Mouse (Mus musculus) embryonic facial prominence, embryonic 11.5 days (tissue): ENCODE results near the gene Sec24b. TPM values are rescaled to one million over a fixed set of nuclear protein-coding genes. Genes with fewer than 3 reads are reported as not detected.

Source experiments
- ATAC-seq: fragments of 200-750 bp; cut with Nextera tagmentation; replicated peaks from 2 replicates; pipeline ENCODE4 v1.8.0; 2017; ENCODE audit warnings: low read depth; ENCODE audit not compliant: insufficient number of reproducible peaks, low FRiP score, low TSS enrichment
- DNase-seq: peaks from one replicate; pipeline ENCODE4 v3.0.0-alpha.2; 2015; ENCODE audit warnings: low spot score
- H3K27ac ChIP-seq: fragments of 300-500 bp; sonication (generic); replicated peaks from 2 replicates; pipeline ENCODE4 v1.5.1; 2014; ENCODE audit warnings: mild to moderate bottlenecking, low read depth, low read length, control low read depth
- H3K27me3 ChIP-seq: fragments of 300-500 bp; sonication (generic); 2 replicates; pipeline ENCODE4 v1.6.1; 2014; ENCODE audit warnings: mild to moderate bottlenecking, low read length, moderate library complexity, mixed read lengths; ENCODE audit not compliant: control insufficient read depth, insufficient read depth
- H3K36me3 ChIP-seq: fragments of 300-500 bp; sonication (generic); replicated peaks from 2 replicates; pipeline ENCODE4 v1.6.1; 2014; ENCODE audit warnings: low read depth, mild to moderate bottlenecking, low read length, moderate library complexity, mixed read lengths; ENCODE audit not compliant: control insufficient read depth, insufficient read depth
- H3K4me1 ChIP-seq: fragments of 300-500 bp; sonication (generic); 2 replicates; pipeline ENCODE4 v1.6.1; 2014; ENCODE audit warnings: low read length, mixed read lengths; ENCODE audit not compliant: control insufficient read depth, insufficient read depth
- H3K4me2 ChIP-seq: fragments of 300-500 bp; sonication (generic); 2 replicates; pipeline ENCODE4 v1.6.1; 2014; ENCODE audit warnings: low read depth, mild to moderate bottlenecking, control low read depth, low read length, moderate library complexity
- H3K4me3 ChIP-seq: fragments of 300-500 bp; sonication (generic); 2 replicates; pipeline ENCODE4 v1.5.1; 2014; ENCODE audit warnings: low read depth, low read length, control low read depth
- H3K9ac ChIP-seq: fragments of 300-500 bp; sonication (generic); replicated peaks from 2 replicates; pipeline ENCODE4 v1.6.1; 2014; ENCODE audit warnings: mild to moderate bottlenecking, control low read depth, low read length
- H3K9me3 ChIP-seq: fragments of 300-500 bp; sonication (generic); replicated peaks from 2 replicates; pipeline ENCODE4 v1.6.1; 2016; ENCODE audit warnings: mild to moderate bottlenecking, low read length, inconsistent platforms, mixed read lengths; ENCODE audit not compliant: control insufficient read depth
- WGBS: fragments of 180-500 bp; shearing (Covaris S2); extraction: QIAGEN DNeasy Blood & Tissue Kit; methylation state at CpG from one replicate; pipeline ENCODE4 v1.1.7; 2014; 5-methylcytosine and 5-hydroxymethylcytosine counted together
- polyA plus RNA-seq: library from polyadenylated mRNA; unstranded; fragments of >200 nt; fragmentation: Nextera tagmentation; extraction: Ambion mirVana; gene quantifications from 2 replicates; pipeline ENCODE4 v1.2.1, GENCODE M21; 2014

The Sec24b gene
- polyA plus RNA-seq, 1 experiment from 2014 or later, result 24.8 TPM

GRCm38 (mm10) chr3:129969432-129970395, 91.6 kb downstream of the Sec24b start, which contains the start of gene Mcub:
Mcub (minus strand) TSS chr3:129970206.
- peak within 1 kb of the TSS; percentile 37 for H3K9ac ChIP-seq
- WGBS, result under 1% methylated on average over 55 of the region's 63 CpGs
- DNase-seq (peak; percentile 58), ATAC-seq (peak; percentile 70)
- H3K27me3 ChIP-seq, result peaks cover 14% of the 10 kb centered on the region
- H3K36me3 ChIP-seq, result no peaks in the 10 kb centered on the region
- no peaks in the 10 kb centered on the region for H3K9me3 ChIP-seq
- H3K4me2 ChIP-seq, result peak within 1 kb of the TSS; percentile 100
- peaks cover 5% of the 10 kb centered on the region; the same call in 1 of the 2 replicates for H3K4me1 ChIP-seq
- peak within 1 kb of the TSS; percentile 54 for H3K4me3 ChIP-seq
- no peak within 1 kb of the TSS for H3K27ac ChIP-seq

GRCm38 (mm10) chr3:129969031-129969430, 92.3 kb downstream of the Sec24b start:
- WGBS, result 31% methylated on average over 10 of the region's 10 CpGs
- Histone ChIP-seq H3K9me3 (no peaks in the 10 kb centered on the region), H3K4me2 (peak overlapping the region; percentile 100), H3K4me3 (peak overlapping the region; percentile 54), H3K27me3 (peaks cover 14% of the 10 kb centered on the region), H3K36me3 (no peaks in the 10 kb centered on the region), H3K9ac (no peak overlapping the region), H3K27ac (no peak overlapping the region), H3K4me1 (peaks cover 5% of the 10 kb centered on the region; the same call in 1 of the 2 replicates)
- DNase-seq (no peak), ATAC-seq (no peak)

- Histone ChIP-seq H3K36me3 (no peaks in the 10 kb centered on the region), H3K27me3 (peaks cover 14% of the 10 kb centered on the region), H3K27ac (no peak overlapping the region), H3K9ac (no peak overlapping the region), H3K4me1 (peaks cover 5% of the 10 kb centered on the region; the same call in 1 of the 2 replicates), H3K9me3 (no peaks in the 10 kb centered on the region), H3K4me3 (no peak overlapping the region), H3K4me2 (no peak overlapping the region)
- WGBS, result 85% methylated on average over 9 of the region's 9 CpGs
- DNase-seq (no peak), ATAC-seq (no peak)
Measured at GRCm38 (mm10) chr3:129967874-129968273, 93.5 kb downstream of the Sec24b start.

- WGBS, result 94% methylated on average over 8 of the region's 8 CpGs
- peaks cover 12% of the 10 kb centered on the region for H3K27me3 ChIP-seq
- no peak overlapping the region for H3K9ac ChIP-seq
- no peaks in the 10 kb centered on the region for H3K9me3 ChIP-seq
- DNase-seq (no peak), ATAC-seq (no peak)
- no peak overlapping the region for H3K4me2 ChIP-seq
- no peak overlapping the region for H3K27ac ChIP-seq
- no peaks in the 10 kb centered on the region for H3K4me1 ChIP-seq
- no peak overlapping the region for H3K4me3 ChIP-seq
- H3K36me3 ChIP-seq, result no peaks in the 10 kb centered on the region
Measured at GRCm38 (mm10) chr3:129964681-129965080, 96.7 kb downstream of the Sec24b start.

DNA sequence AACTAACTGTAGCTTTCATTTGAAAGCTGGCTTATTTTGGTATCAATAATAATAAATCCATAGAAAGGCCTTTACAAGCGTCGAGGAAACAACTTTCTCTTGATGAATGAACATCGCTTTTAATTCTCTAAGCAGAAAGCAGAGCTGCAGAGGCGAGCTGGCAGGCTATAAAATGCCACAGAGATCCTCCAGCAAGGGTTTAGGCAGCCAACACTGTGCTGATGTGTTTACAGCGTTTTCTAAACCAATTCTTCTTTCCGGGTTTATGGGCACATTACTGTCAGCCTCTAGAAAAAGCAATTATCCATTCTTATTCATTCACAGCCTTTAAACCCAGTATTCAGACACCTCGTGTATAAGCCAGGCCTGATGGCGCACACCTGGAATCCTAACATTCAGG, 98.8 kb downstream of the Sec24b start:
- no peaks in the 10 kb centered on the region for H3K27me3 ChIP-seq
- no peak overlapping the region for H3K27ac ChIP-seq
- H3K4me1 ChIP-seq, result no peaks in the 10 kb centered on the region
- H3K36me3 ChIP-seq, result no peaks in the 10 kb centered on the region
- DNase-seq (no peak), ATAC-seq (no peak)
- no peak overlapping the region for H3K9ac ChIP-seq
- WGBS, result 78% methylated on average over 8 of the region's 8 CpGs
- H3K4me3 ChIP-seq, result no peak overlapping the region
- no peak overlapping the region for H3K4me2 ChIP-seq
- no peaks in the 10 kb centered on the region for H3K9me3 ChIP-seq

- DNase-seq (no peak), ATAC-seq (no peak)
- WGBS, result 87% methylated on average over 4 of the region's 4 CpGs
- Histone ChIP-seq H3K4me2 (no peak overlapping the region), H3K9ac (no peak overlapping the region), H3K4me3 (no peak overlapping the region), H3K4me1 (no peaks in the 10 kb centered on the region), H3K9me3 (no peaks in the 10 kb centered on the region), H3K36me3 (no peaks in the 10 kb centered on the region), H3K27me3 (no peaks in the 10 kb centered on the region), H3K27ac (no peak overlapping the region)
Measured at GRCm38 (mm10) chr3:129953296-129953695, 108.1 kb downstream of the Sec24b start.

DNA sequence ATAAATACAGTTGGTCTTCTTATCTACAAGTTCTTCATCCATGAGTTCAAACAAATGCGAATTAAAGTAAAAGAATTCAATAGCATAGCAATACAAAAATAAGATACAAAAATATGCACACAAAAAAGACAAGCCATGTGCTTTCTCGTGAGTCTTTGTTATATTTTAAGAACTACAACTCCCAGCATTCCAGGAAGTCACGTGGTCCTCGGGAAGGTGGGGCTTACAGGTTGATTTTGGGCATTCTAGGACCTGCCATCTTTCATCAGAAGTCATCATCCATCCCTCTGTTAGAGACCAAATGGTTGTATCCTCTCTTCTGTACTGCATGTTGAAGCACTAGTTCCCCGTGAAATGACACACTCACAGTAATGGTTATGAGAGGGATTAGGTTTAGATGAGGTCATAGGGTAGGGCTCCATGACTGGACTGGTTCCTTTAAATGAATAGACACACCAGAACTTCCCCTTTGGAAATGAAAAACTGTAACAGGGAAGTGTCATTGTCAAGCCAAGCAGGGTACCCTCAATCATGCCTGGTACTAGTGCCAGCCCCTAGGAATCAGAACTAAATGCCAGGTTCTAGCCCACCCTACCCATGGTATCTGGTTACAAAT, 112.1 kb downstream of the Sec24b start:
- no peak for DNase-seq
- no peak for ATAC-seq
- Histone ChIP-seq H3K27me3 (no peaks in the 10 kb centered on the region), H3K4me3 (no peak overlapping the region), H3K4me1 (no peaks in the 10 kb centered on the region), H3K36me3 (no peaks in the 10 kb centered on the region), H3K9me3 (no peaks in the 10 kb centered on the region), H3K4me2 (no peak overlapping the region), H3K27ac (no peak overlapping the region), H3K9ac (no peak overlapping the region)
- 83% methylated on average over 5 of the region's 5 CpGs for WGBS

- WGBS, result 86% methylated on average over 5 of the region's 5 CpGs
- no peak for DNase-seq
Measured at GRCm38 (mm10) chr3:129948359-129948758, 113.0 kb downstream of the Sec24b start.

More at GRCm38 (mm10) chr3:129948359-129948758, 113.0 kb downstream of the Sec24b start:
- H3K27ac ChIP-seq, result no peak overlapping the region
- no peaks in the 10 kb centered on the region for H3K36me3 ChIP-seq
- no peaks in the 10 kb centered on the region for H3K27me3 ChIP-seq
- no peak overlapping the region for H3K9ac ChIP-seq
- no peaks in the 10 kb centered on the region for H3K4me1 ChIP-seq
- no peak overlapping the region for H3K4me3 ChIP-seq
- H3K4me2 ChIP-seq, result no peak overlapping the region
- no peaks in the 10 kb centered on the region for H3K9me3 ChIP-seq
- no peak for ATAC-seq
